In the genomic region with DNA sequence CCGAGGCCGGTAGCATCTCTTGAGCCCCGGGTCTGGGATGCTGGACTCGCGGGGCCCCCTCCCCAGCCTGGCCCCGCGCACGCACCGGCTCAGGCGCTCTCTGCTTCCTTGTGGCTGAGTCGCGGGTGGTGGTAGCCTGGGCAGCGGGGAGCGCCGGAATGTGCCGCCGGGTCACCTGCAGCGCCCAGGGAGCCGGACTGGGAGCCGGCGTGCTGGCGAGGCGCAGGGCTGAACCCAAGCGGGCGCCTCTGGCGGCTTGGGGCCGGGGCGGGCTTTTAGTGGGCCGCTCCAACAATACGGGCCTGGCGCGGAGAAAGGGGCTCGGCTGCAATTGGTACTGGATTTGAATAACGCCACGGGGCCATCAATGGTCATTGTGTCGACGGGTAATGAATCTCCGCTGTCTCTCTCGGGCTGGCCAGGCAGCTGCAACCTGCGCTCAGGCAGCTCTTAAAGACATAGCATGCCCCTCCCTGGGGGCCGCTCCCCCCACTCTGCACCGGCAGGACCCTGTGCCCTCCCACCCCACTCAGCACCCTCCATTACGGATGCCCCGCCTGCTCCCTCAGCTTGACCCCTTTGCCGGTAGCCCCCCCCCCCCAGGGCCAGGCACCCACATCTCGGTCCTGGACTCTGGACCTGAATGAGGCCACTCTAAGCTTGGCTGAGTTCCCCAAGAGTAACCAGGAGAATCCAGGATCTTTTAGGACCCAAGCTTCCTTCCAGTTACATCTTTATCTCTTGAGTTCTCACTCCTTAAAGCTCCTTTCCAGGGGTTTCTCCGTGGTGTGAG, we compare ENCODE assay signal across 8 mouse cellular contexts. TPM values are rescaled to one million over a fixed set of nuclear protein-coding genes. Genes with fewer than 3 reads are reported as not detected.
DNase-seq lines count a peak whose midpoint lies in the region; ATAC-seq and TF ChIP-seq lines count a peak whose summit lies in the region.

No protein-coding gene starts in this region.

- peaks cover 14% of the 10 kb centered on the region for H3K36me3 ChIP-seq in heart, embryonic 16.5 days (ENCODE audit: control insufficient read depth, insufficient read depth)
- peaks cover 9% of the 10 kb centered on the region; the same call in 1 of the 2 replicates for H3K36me3 ChIP-seq in hindbrain, embryonic 15.5 days
- H3K36me3 ChIP-seq in midbrain, embryonic 12.5 days: peaks cover 14% of the 10 kb centered on the region; the same call in 1 of the 2 replicates

- no peaks in the 10 kb centered on the region for H3K9me3 ChIP-seq in heart, embryonic 16.5 days (replicated peaks; ENCODE audit: control insufficient read depth, low read length)
- H3K9me3 ChIP-seq in hindbrain, embryonic 15.5 days: no peaks in the 10 kb centered on the region
- H3K9me3 ChIP-seq in midbrain, embryonic 12.5 days: no peaks in the 10 kb centered on the region

- H3K4me1 ChIP-seq in heart, embryonic 16.5 days (ENCODE audit: control insufficient read depth, insufficient read depth, low read length): 0 out of 2 replicates have a peak, but pooled peaks cover 3% of the 10 kb centered on the region
- H3K4me1 ChIP-seq in cortical plate, adult 2 months (ENCODE audit: control insufficient read depth, insufficient read depth, low read length): 0 out of 2 replicates have a peak, but pooled peaks cover 2% of the 10 kb centered on the region
- H3K4me1 ChIP-seq in hindbrain, embryonic 15.5 days (replicated peaks): peaks cover 47% of the 10 kb centered on the region
- peaks cover 52% of the 10 kb centered on the region for H3K4me1 ChIP-seq in midbrain, embryonic 12.5 days
- no peaks in the 10 kb centered on the region for H3K4me1 ChIP-seq in lung, adult 2 months (ENCODE audit: control insufficient read depth, insufficient read depth, low read length)

- 10% methylated on average over 46 of the region's 47 CpGs for WGBS in heart, embryonic 16.5 days
- WGBS in hindbrain, embryonic 15.5 days: 2% methylated on average over 43 of the region's 47 CpGs
- under 1% methylated on average over 44 of the region's 47 CpGs for WGBS in midbrain, embryonic 12.5 days
- 41% methylated on average over 47 of the region's 47 CpGs for WGBS in lung, adult 2 months

- TF ChIP-seq CTCF in cortical plate, adult 2 months (IDR thresholded peaks at IDR 0.05; ENCODE audit: extremely low read depth, insufficient read depth, low read length): no peak
- TF ChIP-seq CTCF in lung, adult 2 months (IDR thresholded peaks at IDR 0.05; ENCODE audit: insufficient read depth, low read length): no peak

- H3K27ac ChIP-seq in heart, embryonic 16.5 days (ENCODE audit: low read length): no peak overlapping the region
- peak overlapping the region; percentile 80 for H3K27ac ChIP-seq in cortical plate, adult 2 months (ENCODE audit: insufficient read depth, low read length)
- peak overlapping the region; percentile 83 for H3K27ac ChIP-seq in hindbrain, embryonic 15.5 days (replicated peaks)
- H3K27ac ChIP-seq in midbrain, embryonic 12.5 days (replicated peaks): peak overlapping the region; percentile 97

- DNase-seq in heart, adult 9 months (ENCODE audit: low spot score in 2 of 2): no peak
- no peak for DNase-seq in thymus, postnatal 14 days
- no peak for DNase-seq in lung, adult 2 months

- TF ChIP-seq POLR2A in cortical plate, adult 2 months (IDR thresholded peaks at IDR 0.05; ENCODE audit: extremely low read depth, insufficient read depth, low read length): peak; percentile 33; the same call in 1 of the 2 replicates
- no peak for TF ChIP-seq POLR2A in lung, adult 2 months (IDR thresholded peaks at IDR 0.05; ENCODE audit: borderline replicate concordance, extremely low read depth, low read depth, low read length)

- ATAC-seq in heart, embryonic 16.5 days (replicated peaks; ENCODE audit: extremely low read depth, insufficient read depth, low FRiP score): no peak
- ATAC-seq in hindbrain, embryonic 15.5 days (ENCODE audit: low FRiP score, low read depth): peak; percentile 57; the same call in 1 of the 2 replicates
- ATAC-seq in midbrain, embryonic 12.5 days (ENCODE audit: low FRiP score, low read depth): peak; percentile 59
- ATAC-seq in activated CD4-positive, CD25-positive, alpha-beta regulatory T cell, adult 4 months: no peak

- no peak overlapping the region for H3K9ac ChIP-seq in heart, embryonic 16.5 days (ENCODE audit: low read length)
- peak overlapping the region; percentile 93 for H3K9ac ChIP-seq in hindbrain, embryonic 15.5 days
- H3K9ac ChIP-seq in midbrain, embryonic 12.5 days (replicated peaks): peak overlapping the region; percentile 98

- peak overlapping the region; percentile 18; the same call in 1 of the 2 replicates for H3K4me3 ChIP-seq in heart, embryonic 16.5 days (ENCODE audit: low read length)
- H3K4me3 ChIP-seq in cortical plate, adult 2 months (ENCODE audit: insufficient read depth, low read length): peak overlapping the region; percentile 28
- H3K4me3 ChIP-seq in hindbrain, embryonic 15.5 days: peak overlapping the region; percentile 74
- H3K4me3 ChIP-seq in midbrain, embryonic 12.5 days: peak overlapping the region; percentile 69
- no peak overlapping the region for H3K4me3 ChIP-seq in lung, adult 2 months (replicated peaks; ENCODE audit: extremely low read depth, low read depth, low read length)

- H3K4me2 ChIP-seq in heart, embryonic 16.5 days (ENCODE audit: low read depth, low read length): peak overlapping the region; percentile 13
- peak overlapping the region; percentile 92 for H3K4me2 ChIP-seq in hindbrain, embryonic 15.5 days
- peak overlapping the region; percentile 69 for H3K4me2 ChIP-seq in midbrain, embryonic 12.5 days (replicated peaks)

- H3K27me3 ChIP-seq in heart, embryonic 16.5 days (ENCODE audit: control insufficient read depth, insufficient read depth, low read length): peaks cover 45% of the 10 kb centered on the region
- H3K27me3 ChIP-seq in hindbrain, embryonic 15.5 days: no peaks in the 10 kb centered on the region
- H3K27me3 ChIP-seq in midbrain, embryonic 12.5 days: peaks cover 15% of the 10 kb centered on the region; the same call in 1 of the 2 replicates

RNA-seq across cellular contexts. Expression of gene Cercam, which starts 22.7 kb away (rescaled TPM):
- polyA plus RNA-seq in heart, embryonic 16.5 days (2015; fragmentation: Nextera tagmentation; extraction: Ambion mirVana): 16.8 and 21.5 TPM in 2 replicates
- polyA plus RNA-seq in cortical plate, adult 2 months (2012; rRNA removed): 18.4 and 21.0 TPM in 2 replicates
- polyA plus RNA-seq in hindbrain, embryonic 15.5 days (2015; fragmentation: Nextera tagmentation; extraction: Ambion mirVana): 22.1 and 25.9 TPM in 2 replicates
- 22.3 and 22.6 TPM in 2 replicates for polyA plus RNA-seq in midbrain, embryonic 12.5 days (2016; fragmentation: Nextera tagmentation; extraction: Ambion mirVana)
- polyA plus RNA-seq in activated CD4-positive, CD25-positive, alpha-beta regulatory T cell, adult 4 months (2017; shearing (Covaris generic)): 1 to 10 TPM; 1.2 to 1.4 TPM
- polyA plus RNA-seq in lung, adult 2 months (2012; rRNA removed): 8.4 and 9.5 TPM in 2 replicates

RNA-seq across cellular contexts. Expression of gene Urm1, which starts 26.4 kb away (rescaled TPM):
- 16.3 and 17.2 TPM in 2 replicates for polyA plus RNA-seq in heart, embryonic 16.5 days (2015; fragmentation: Nextera tagmentation; extraction: Ambion mirVana)
- polyA plus RNA-seq in cortical plate, adult 2 months (2012; rRNA removed): 68.6 and 75.0 TPM in 2 replicates
- polyA plus RNA-seq in hindbrain, embryonic 15.5 days (2015; fragmentation: Nextera tagmentation; extraction: Ambion mirVana): 25.8 and 27.8 TPM in 2 replicates
- polyA plus RNA-seq in midbrain, embryonic 12.5 days (2016; fragmentation: Nextera tagmentation; extraction: Ambion mirVana): 15.3 and 19.0 TPM in 2 replicates
- 10 to 100 TPM; 25.1 to 25.7 TPM for polyA plus RNA-seq in activated CD4-positive, CD25-positive, alpha-beta regulatory T cell, adult 4 months (2017; shearing (Covaris generic))
- polyA plus RNA-seq in lung, adult 2 months (2012; rRNA removed): 40.1 and 46.6 TPM in 2 replicates

RNA-seq across cellular contexts. Expression of gene Odf2, which starts 42.8 kb away (rescaled TPM):
- 41.3 and 48.1 TPM in 2 replicates for polyA plus RNA-seq in heart, embryonic 16.5 days (2015; fragmentation: Nextera tagmentation; extraction: Ambion mirVana)
- 172 and 188 TPM in 2 replicates for polyA plus RNA-seq in cortical plate, adult 2 months (2012; rRNA removed)
- 67.9 and 70.8 TPM in 2 replicates for polyA plus RNA-seq in hindbrain, embryonic 15.5 days (2015; fragmentation: Nextera tagmentation; extraction: Ambion mirVana)
- polyA plus RNA-seq in midbrain, embryonic 12.5 days (2016; fragmentation: Nextera tagmentation; extraction: Ambion mirVana): 108 and 110 TPM in 2 replicates
- polyA plus RNA-seq in activated CD4-positive, CD25-positive, alpha-beta regulatory T cell, adult 4 months (2017; shearing (Covaris generic)): 10 to 100 TPM; 44.3 to 45.0 TPM
- 27.3 and 35.5 TPM in 2 replicates for polyA plus RNA-seq in lung, adult 2 months (2012; rRNA removed)

RNA-seq across cellular contexts. Expression of gene Slc27a4, which starts 43.8 kb away (rescaled TPM):
- polyA plus RNA-seq in heart, embryonic 16.5 days (2015; fragmentation: Nextera tagmentation; extraction: Ambion mirVana): 10.6 and 11.5 TPM in 2 replicates
- 74.2 and 77.1 TPM in 2 replicates for polyA plus RNA-seq in cortical plate, adult 2 months (2012; rRNA removed)
- polyA plus RNA-seq in hindbrain, embryonic 15.5 days (2015; fragmentation: Nextera tagmentation; extraction: Ambion mirVana): 47.2 and 50.0 TPM in 2 replicates
- polyA plus RNA-seq in midbrain, embryonic 12.5 days (2016; fragmentation: Nextera tagmentation; extraction: Ambion mirVana): 26.2 and 27.8 TPM in 2 replicates
- polyA plus RNA-seq in activated CD4-positive, CD25-positive, alpha-beta regulatory T cell, adult 4 months (2017; shearing (Covaris generic)): 1 to 10 TPM; 1.3 to 1.5 TPM
- polyA plus RNA-seq in lung, adult 2 months (2012; rRNA removed): 29.0 and 37.1 TPM in 2 replicates

RNA-seq across cellular contexts. Expression of gene Trub2, which starts 58.0 kb away (rescaled TPM):
- polyA plus RNA-seq in heart, embryonic 16.5 days (2015; fragmentation: Nextera tagmentation; extraction: Ambion mirVana): 26.4 and 29.6 TPM in 2 replicates
- 37.6 and 40.0 TPM in 2 replicates for polyA plus RNA-seq in cortical plate, adult 2 months (2012; rRNA removed)
- 32.0 and 32.1 TPM in 2 replicates for polyA plus RNA-seq in hindbrain, embryonic 15.5 days (2015; fragmentation: Nextera tagmentation; extraction: Ambion mirVana)
- 47.1 and 50.3 TPM in 2 replicates for polyA plus RNA-seq in midbrain, embryonic 12.5 days (2016; fragmentation: Nextera tagmentation; extraction: Ambion mirVana)
- 10 to 100 TPM; 21.7 to 30.0 TPM for polyA plus RNA-seq in activated CD4-positive, CD25-positive, alpha-beta regulatory T cell, adult 4 months (2017; shearing (Covaris generic))
- 23.7 and 36.8 TPM in 2 replicates for polyA plus RNA-seq in lung, adult 2 months (2012; rRNA removed)

Comparison
In these comparisons a context has a peak if more than half of its experiments do, and no peak if none do; other contexts are left out.
1. ATAC-seq: peak in hindbrain, embryonic 15.5 days (single experiment) and midbrain, embryonic 12.5 days (single experiment); none in heart, embryonic 16.5 days (single experiment) and activated CD4-positive, CD25-positive, alpha-beta regulatory T cell, adult 4 months (single experiment).
2. H3K4me2 ChIP-seq: peak in every context shown above with its lines; median percentile 92 in hindbrain, embryonic 15.5 days; 69 in midbrain, embryonic 12.5 days; 13 in heart, embryonic 16.5 days.